Mouse (Mus musculus) testis, adult 2 months (tissue): ENCODE measurements around the gene Gm43191. TPM values are rescaled to one million over a fixed set of nuclear protein-coding genes. Genes with fewer than 3 reads are reported as not detected.

ENCODE experiments used
- H3K27ac ChIP-seq: fragments of 200-500 bp; 2 replicates; pipeline ENCODE4 v1.5.1; 2012; ENCODE audit warnings: low read depth, low read length; ENCODE audit not compliant: control insufficient read depth, insufficient read depth
- H3K27me3 ChIP-seq: fragments of 200-500 bp; 2 replicates; pipeline ENCODE4 v1.6.1; 2012; ENCODE audit warnings: mild to moderate bottlenecking, low read length, moderate library complexity; ENCODE audit not compliant: control insufficient read depth, insufficient read depth
- H3K36me3 ChIP-seq: fragments of 200-500 bp; 2 replicates; pipeline ENCODE4 v1.6.1; 2012; ENCODE audit warnings: mild to moderate bottlenecking, low read length; ENCODE audit not compliant: control insufficient read depth, insufficient read depth
- H3K4me1 ChIP-seq: fragments of 200-500 bp; 2 replicates; pipeline ENCODE4 v1.6.1; 2012; ENCODE audit warnings: low read length; ENCODE audit not compliant: control insufficient read depth, insufficient read depth
- H3K4me3 ChIP-seq: fragments of 200-500 bp; 2 replicates; pipeline ENCODE4 v1.5.1; 2012; ENCODE audit warnings: low read depth, mild to moderate bottlenecking, low read length, moderate library complexity, mixed read lengths; ENCODE audit not compliant: control insufficient read depth
- CTCF ChIP-seq: fragments of 200-500 bp; IDR thresholded peaks from 2 replicates; pipeline ENCODE4 v1.5.1; 2012; ENCODE audit warnings: low read depth, mild to moderate bottlenecking, inconsistent platforms, low read length, moderate library complexity; ENCODE audit not compliant: control insufficient read depth, insufficient read depth, insufficient replicate concordance
- POLR2A ChIP-seq: fragments of 200-500 bp; IDR thresholded peaks from 2 replicates; pipeline ENCODE4 v1.6.1; 2012; ENCODE audit warnings: low read depth, mild to moderate bottlenecking, inconsistent platforms, low read length, moderate library complexity; ENCODE audit not compliant: control insufficient read depth
- polyA plus RNA-seq: library from polyadenylated mRNA; depleted of rRNA; stranded (reverse); fragments of >200 nt; gene quantifications from 2 replicates; pipeline ENCODE4 v1.2.3, GENCODE M21; 2012

Gm43191 gene
- polyA plus RNA-seq, 1 experiment, result not detected

- Histone ChIP-seq H3K4me1 (peaks cover 5% of the 10 kb centered on the region), H3K27me3 (no peaks in the 10 kb centered on the region), H3K36me3 (no peaks in the 10 kb centered on the region), H3K27ac (peak within 1 kb of the TSS; percentile 50), H3K4me3 (peak within 1 kb of the TSS; percentile 96)
- TF ChIP-seq CTCF, result no peak
- no peak for TF ChIP-seq POLR2A
Measured at GRCm38 (mm10) chr3:116712436-116712881, 31.4 kb upstream of the Gm43191 start, which contains the start of gene Slc35a3. TSS of gene Slc35a3 (minus strand) at chr3:116712831.

GRCm38 (mm10) chr3:116711624-116712435 is 30.8 kb upstream of the Gm43191 start:
- Histone ChIP-seq H3K4me3 (peak overlapping the region; percentile 96), H3K4me1 (peaks cover 5% of the 10 kb centered on the region), H3K36me3 (no peaks in the 10 kb centered on the region), H3K27ac (peak overlapping the region; percentile 50), H3K27me3 (no peaks in the 10 kb centered on the region)
- TF ChIP-seq CTCF (no peak), POLR2A (peak; percentile 60; the same call in 1 of the 2 replicates)

DNA sequence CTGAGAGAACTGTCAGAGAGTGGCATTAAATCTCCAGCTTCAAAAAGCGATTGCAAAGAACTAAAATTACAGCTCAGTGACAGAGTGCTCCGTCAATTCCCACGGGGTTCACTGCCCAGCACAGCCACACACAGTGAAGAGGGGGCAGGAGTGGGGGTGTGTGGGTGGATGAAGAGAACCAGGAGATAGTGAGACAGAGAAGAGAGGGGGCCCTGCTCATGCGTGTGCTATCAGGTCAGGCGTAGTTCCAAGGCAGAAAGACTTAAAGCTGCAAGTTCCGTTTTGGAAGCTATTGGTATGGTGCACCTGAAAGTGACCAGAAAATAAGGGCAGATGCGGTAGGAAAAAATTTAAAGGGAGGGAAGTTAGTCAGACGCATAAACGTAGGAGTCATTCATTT is 29.9 kb upstream of the Gm43191 start:
- TF ChIP-seq CTCF, result no peak
- no peak for TF ChIP-seq POLR2A
- Histone ChIP-seq H3K4me1 (peaks cover 5% of the 10 kb centered on the region), H3K27ac (no peak overlapping the region)

GRCm38 (mm10) chr3:116705637-116706204 is 24.7 kb upstream of the Gm43191 start:
- no peaks in the 10 kb centered on the region for H3K36me3 ChIP-seq
- no peaks in the 10 kb centered on the region for H3K27me3 ChIP-seq
- H3K4me3 ChIP-seq, result no peak overlapping the region
- TF ChIP-seq POLR2A (no peak), CTCF (no peak)
- no peak overlapping the region for H3K27ac ChIP-seq
- H3K4me1 ChIP-seq, result no peaks in the 10 kb centered on the region; the same call in 1 of the 2 replicates

More for the DNA sequence above, 29.9 kb upstream of the Gm43191 start:
- Histone ChIP-seq H3K4me3 (peak overlapping the region; percentile 66), H3K27me3 (no peaks in the 10 kb centered on the region), H3K36me3 (no peaks in the 10 kb centered on the region)

GRCm38 (mm10) chr3:116703835-116704234 is 22.8 kb upstream of the Gm43191 start:
- Histone ChIP-seq H3K4me1 (no peaks in the 10 kb centered on the region), H3K4me3 (no peak overlapping the region), H3K27ac (no peak overlapping the region), H3K27me3 (no peaks in the 10 kb centered on the region), H3K36me3 (no peaks in the 10 kb centered on the region)
- no peak for TF ChIP-seq POLR2A
- TF ChIP-seq CTCF, result no peak

DNA sequence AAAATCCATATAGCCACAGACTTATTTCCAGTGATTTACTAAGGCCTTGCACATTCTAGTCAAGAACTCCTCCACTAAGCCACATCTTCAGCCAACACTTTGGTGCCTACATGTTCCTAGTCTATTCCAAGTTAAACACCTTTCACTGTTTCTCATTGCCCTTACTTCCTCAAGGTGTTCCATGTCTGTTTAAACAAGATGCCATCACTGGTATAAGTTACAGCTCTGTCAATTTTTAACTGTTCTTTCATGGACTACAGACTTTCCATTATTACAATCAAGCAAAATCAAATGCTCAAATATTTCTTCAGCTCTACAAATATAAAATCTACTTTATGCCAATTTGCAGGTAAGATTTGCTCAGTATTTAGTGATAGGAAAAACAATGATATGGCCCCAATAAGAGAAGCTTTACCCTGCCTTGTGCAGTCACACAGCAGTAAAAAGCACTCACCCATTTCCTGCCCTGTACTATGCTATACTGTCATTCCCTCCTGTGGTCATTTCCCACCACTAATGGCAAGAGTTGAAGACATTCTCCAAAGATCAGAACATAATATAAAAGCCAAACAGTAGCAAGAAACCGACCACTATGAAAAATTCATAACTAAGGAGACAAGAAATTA is 21.7 kb upstream of the Gm43191 start:
- Histone ChIP-seq H3K27me3 (no peaks in the 10 kb centered on the region), H3K36me3 (no peaks in the 10 kb centered on the region), H3K4me3 (no peak overlapping the region), H3K4me1 (no peaks in the 10 kb centered on the region), H3K27ac (no peak overlapping the region)
- TF ChIP-seq POLR2A (no peak), CTCF (no peak)

DNA sequence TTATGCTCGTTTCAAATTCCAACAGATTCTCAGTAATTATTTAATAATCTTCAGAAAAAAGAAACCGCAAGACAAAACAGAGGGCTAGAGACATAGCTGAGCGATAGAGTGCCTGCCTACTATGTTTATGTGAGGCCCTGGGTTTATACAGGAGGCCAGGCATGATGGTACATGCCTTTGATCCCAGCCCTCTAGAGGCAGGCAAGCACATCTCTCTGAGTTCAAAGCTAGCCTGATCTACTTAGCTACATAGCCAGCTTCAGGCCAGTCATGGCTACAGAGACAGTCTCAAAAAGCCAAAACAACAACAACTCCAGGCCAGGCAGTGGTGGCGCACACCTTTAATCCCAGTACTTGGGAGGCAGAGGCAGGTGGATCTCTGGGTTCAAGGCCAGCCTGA is 20.5 kb upstream of the Gm43191 start:
- no peak overlapping the region for H3K27ac ChIP-seq
- no peaks in the 10 kb centered on the region for H3K36me3 ChIP-seq
- H3K4me3 ChIP-seq, result no peak overlapping the region
- TF ChIP-seq POLR2A (no peak), CTCF (no peak)
- no peaks in the 10 kb centered on the region for H3K27me3 ChIP-seq
- H3K4me1 ChIP-seq, result no peaks in the 10 kb centered on the region
